In the genomic region with DNA sequence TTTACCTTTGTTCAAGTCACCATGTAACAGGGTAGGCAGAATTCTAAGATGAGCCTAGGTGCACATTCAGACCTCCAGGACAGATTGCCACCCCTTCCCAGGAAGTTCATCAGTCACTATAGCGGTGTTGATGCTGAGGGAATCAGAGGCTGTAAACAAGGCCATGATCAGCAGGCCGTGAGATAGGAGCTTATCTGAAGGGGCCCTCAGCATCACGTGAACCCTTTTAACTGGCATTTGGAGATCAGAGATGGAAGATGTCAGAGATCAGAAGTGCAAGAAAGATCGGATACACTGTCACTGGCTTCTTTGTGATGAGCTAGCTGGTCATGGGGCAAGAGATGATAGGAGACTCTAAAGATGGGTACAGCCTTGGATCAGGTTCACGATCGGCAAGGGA, we compare ENCODE assay signal across 27 mouse cellular contexts.
"Had no signal": no experiment of that assay in that cellular context is flagged by ENCODE, and none has a peak within 500 bp of the region (broad histone marks: within the 10 kb centered on the region; RNA-seq: fewer than 3 reads in every experiment).

No protein-coding gene starts in this region.

- DNase-seq: gastrocnemius, adult 2 months; gastrocnemius, postnatal 10 days; gastrocnemius, postnatal 25 days; heart, adult 18-20 months; heart, postnatal 4 days; kidney, adult 2 months; kidney, adult 9 months; kidney, postnatal 14 days; kidney, postnatal 36 days; layer of hippocampus, adult 9-11 months; layer of hippocampus, postnatal 36 days; left cerebral cortex, postnatal 4 days had no signal

- H3K27ac ChIP-seq: gastrocnemius, adult 2 months; hindbrain, embryonic 10.5 days; hindbrain, embryonic 12.5 days; hindbrain, embryonic 14.5 days; kidney, embryonic 15.5 days; kidney, postnatal 0 days; limb, embryonic 13.5 days; limb, embryonic 15.5 days had no signal

- H3K4me2 ChIP-seq: heart, embryonic 11.5 days; heart, embryonic 13.5 days; heart, embryonic 15.5 days; hindbrain, embryonic 12.5 days; hindbrain, embryonic 14.5 days; intestine, embryonic 15.5 days; kidney, embryonic 15.5 days; limb, embryonic 13.5 days; limb, embryonic 15.5 days; liver, embryonic 11.5 days had no signal

- ATAC-seq: hindbrain, embryonic 16.5 days; inflammation-experienced regulatory T-cells, adult 6 months; intestine, embryonic 15.5 days; intestine, postnatal 0 days had no signal

- H3K4me3 ChIP-seq: gastrocnemius, adult 2 months; heart, embryonic 13.5 days; heart, embryonic 15.5 days; hindbrain, embryonic 10.5 days; hindbrain, embryonic 12.5 days; intestine, embryonic 15.5 days; kidney, embryonic 15.5 days; limb, embryonic 13.5 days; limb, embryonic 15.5 days had no signal

- H3K9ac ChIP-seq: heart, embryonic 13.5 days; heart, embryonic 15.5 days; hindbrain, embryonic 12.5 days; hindbrain, embryonic 14.5 days; intestine, embryonic 15.5 days; kidney, embryonic 15.5 days; limb, embryonic 13.5 days; limb, embryonic 15.5 days had no signal

- H3K27me3 ChIP-seq: heart, embryonic 13.5 days; heart, embryonic 15.5 days; hindbrain, embryonic 12.5 days; intestine, embryonic 15.5 days; kidney, embryonic 15.5 days; limb, embryonic 13.5 days; limb, embryonic 15.5 days had no signal

- H3K36me3 ChIP-seq: heart, embryonic 13.5 days; heart, embryonic 15.5 days; hindbrain, embryonic 10.5 days; hindbrain, embryonic 12.5 days; intestine, embryonic 15.5 days; kidney, embryonic 15.5 days; limb, embryonic 13.5 days; limb, embryonic 15.5 days had no signal

- H3K9me3 ChIP-seq: heart, embryonic 13.5 days; heart, embryonic 15.5 days; hindbrain, embryonic 10.5 days; hindbrain, embryonic 12.5 days; intestine, embryonic 15.5 days; kidney, embryonic 15.5 days; limb, embryonic 13.5 days; limb, embryonic 15.5 days had no signal
